Mouse (Mus musculus) kidney, embryonic 14.5 days (tissue): ENCODE results near the gene Clec4d. TPM values are rescaled to one million over a fixed set of nuclear protein-coding genes. Genes with fewer than 3 reads are reported as not detected.
"Not testable (repeated sequence)": the region's sequence is repeated elsewhere in the genome, so short reads cannot be mapped to it uniquely, and the experiment has no call there.

Experiments
- ATAC-seq: fragments of 200-750 bp; cut with Nextera tagmentation; 2 replicates; pipeline ENCODE4 v1.8.0; 2017; ENCODE audit warnings: moderate number of reproducible peaks, mild to moderate bottlenecking, moderate TSS enrichment, moderate library complexity; ENCODE audit not compliant: low FRiP score, low TSS enrichment
- H3K27ac ChIP-seq: fragments of 300-500 bp; sonication (generic); 2 replicates; pipeline ENCODE4 v1.5.1; 2014; ENCODE audit warnings: low read depth, mild to moderate bottlenecking, low read length, moderate library complexity, mixed read lengths
- H3K27me3 ChIP-seq: fragments of 300-500 bp; sonication (generic); 2 replicates; pipeline ENCODE4 v1.6.1; 2014; ENCODE audit warnings: mild to moderate bottlenecking, low read length; ENCODE audit not compliant: control insufficient read depth, insufficient read depth
- H3K36me3 ChIP-seq: fragments of 300-500 bp; sonication (generic); 2 replicates; pipeline ENCODE4 v1.6.1; 2014; ENCODE audit warnings: low read length, mixed read lengths; ENCODE audit not compliant: control insufficient read depth, insufficient read depth
- H3K4me1 ChIP-seq: fragments of 300-500 bp; sonication (generic); 2 replicates; pipeline ENCODE4 v1.6.1; 2014; ENCODE audit warnings: low read length, mixed read lengths; ENCODE audit not compliant: control insufficient read depth, insufficient read depth
- H3K4me2 ChIP-seq: fragments of 300-500 bp; sonication (generic); replicated peaks from 2 replicates; pipeline ENCODE4 v1.6.1; 2014; ENCODE audit warnings: low read depth, mild to moderate bottlenecking, low read length
- H3K4me3 ChIP-seq: fragments of 300-500 bp; sonication (generic); 2 replicates; pipeline ENCODE4 v1.5.1; 2014; ENCODE audit warnings: mild to moderate bottlenecking, low read length
- H3K9ac ChIP-seq: fragments of 300-500 bp; sonication (generic); 2 replicates; pipeline ENCODE4 v1.6.1; 2014; ENCODE audit warnings: low read depth, mild to moderate bottlenecking, low read length, moderate library complexity
- H3K9me3 ChIP-seq: fragments of 300-500 bp; sonication (generic); 2 replicates; pipeline ENCODE4 v1.6.1; 2016; ENCODE audit warnings: low read length; ENCODE audit not compliant: control insufficient read depth
- WGBS: fragments of 180-500 bp; shearing (Covaris S2); extraction: QIAGEN DNeasy Blood & Tissue Kit; methylation state at CpG from one replicate; pipeline ENCODE4 v1.1.7; 2014; 5-methylcytosine and 5-hydroxymethylcytosine counted together
- polyA plus RNA-seq: library from polyadenylated mRNA; unstranded; fragments of >200 nt; fragmentation: Nextera tagmentation; extraction: Ambion mirVana; gene quantifications from 2 replicates; pipeline ENCODE4 v1.2.1, GENCODE M21; 2014

The Clec4d gene
- polyA plus RNA-seq, 1 experiment from 2014 or later = not detected

DNA sequence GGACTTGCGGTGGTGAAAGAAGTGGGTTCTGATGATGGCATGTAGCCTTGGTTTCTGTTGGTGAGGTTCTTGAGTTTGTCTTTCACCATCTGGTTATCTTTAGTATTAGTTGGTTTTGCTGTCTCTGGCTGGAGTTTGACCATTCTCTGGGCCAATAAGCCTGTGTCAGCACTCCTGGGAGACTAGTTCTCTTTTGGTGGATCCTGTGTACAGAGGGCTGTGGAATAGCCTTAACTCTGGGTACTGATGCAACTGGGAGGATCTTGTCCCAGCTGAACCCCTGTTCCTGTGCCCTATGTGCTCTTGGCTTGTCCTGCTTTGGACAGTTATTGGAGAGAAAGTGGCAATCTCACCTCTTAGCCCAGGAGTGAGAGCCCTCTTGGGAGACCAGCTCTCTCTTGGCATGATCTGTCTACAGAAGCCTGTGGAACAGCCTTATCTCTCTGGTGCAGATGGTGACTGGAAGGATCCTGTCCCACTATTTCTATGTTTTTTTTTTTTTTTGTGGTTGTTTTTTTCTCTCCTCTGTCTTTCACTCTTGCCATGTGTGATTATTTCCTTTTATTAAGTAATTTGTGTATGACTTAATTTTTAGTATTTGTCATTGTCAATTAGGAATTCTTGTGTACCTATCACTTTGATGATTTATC, 31.0 kb downstream of the Clec4d start:
- no peaks in the 10 kb centered on the region for H3K36me3 ChIP-seq
- H3K4me1 ChIP-seq = no peaks in the 10 kb centered on the region
- H3K9me3 ChIP-seq = no peaks in the 10 kb centered on the region
- no peak overlapping the region for H3K27ac ChIP-seq
- H3K4me3 ChIP-seq = no peak overlapping the region
- no peak overlapping the region for H3K4me2 ChIP-seq
- no peak overlapping the region for H3K9ac ChIP-seq
- no peak for ATAC-seq
- WGBS = 94% methylated on average over 1 of the region's 1 CpGs
- no peaks in the 10 kb centered on the region for H3K27me3 ChIP-seq

DNA sequence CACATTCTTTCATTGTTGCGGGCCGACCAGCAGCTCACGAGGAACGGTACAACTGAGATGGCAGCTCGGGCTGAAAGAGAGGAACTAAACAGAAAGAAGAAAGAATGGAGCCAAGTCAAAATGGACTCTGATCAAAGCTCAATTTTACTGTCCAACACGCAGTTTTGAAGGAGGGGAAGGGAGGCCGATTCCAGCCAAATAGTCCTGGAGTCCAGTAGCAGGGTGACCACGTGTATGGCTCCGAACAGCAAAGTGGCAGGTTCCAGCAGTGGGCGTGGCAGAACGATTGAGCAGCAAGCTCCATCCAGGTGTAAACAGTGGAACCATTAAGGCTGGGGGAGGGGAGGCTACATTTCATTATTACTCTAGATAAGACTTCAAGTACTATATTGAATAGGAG, 31.6 kb downstream of the Clec4d start:
- not testable (repeated sequence) for H3K27me3 ChIP-seq, H3K4me3 ChIP-seq, H3K4me1 ChIP-seq, H3K36me3 ChIP-seq, H3K9ac ChIP-seq, ATAC-seq, H3K9me3 ChIP-seq, H3K27ac ChIP-seq, H3K4me2 ChIP-seq
- WGBS = 90% methylated on average over 11 of the region's 11 CpGs

DNA sequence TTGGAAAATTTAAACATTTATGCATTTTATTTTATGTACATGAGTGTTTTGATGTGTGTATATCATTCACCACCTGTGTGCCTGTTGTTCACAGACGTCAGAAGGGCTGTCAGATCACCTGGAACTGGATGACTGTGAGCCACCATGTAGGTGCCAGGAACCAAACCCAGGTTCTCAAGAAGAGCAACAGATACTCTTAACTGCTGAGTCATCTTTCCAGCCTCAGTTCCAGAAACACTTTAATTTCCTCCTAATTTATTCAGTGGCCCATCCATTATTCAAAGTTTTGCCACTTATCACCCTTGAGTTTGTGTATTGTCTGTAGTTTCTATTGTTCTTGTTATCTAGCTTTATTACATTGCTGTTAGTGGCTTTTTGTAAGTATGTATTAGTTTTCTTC, 34.8 kb downstream of the Clec4d start:
- H3K9me3 ChIP-seq = no peaks in the 10 kb centered on the region
- H3K4me2 ChIP-seq = no peak overlapping the region
- no peak overlapping the region for H3K9ac ChIP-seq
- no peaks in the 10 kb centered on the region for H3K27me3 ChIP-seq
- no peak for ATAC-seq
- 69% methylated on average over 1 of the region's 1 CpGs for WGBS
- H3K4me3 ChIP-seq = no peak overlapping the region
- H3K27ac ChIP-seq = no peak overlapping the region
- no peaks in the 10 kb centered on the region for H3K4me1 ChIP-seq
- no peaks in the 10 kb centered on the region for H3K36me3 ChIP-seq

DNA sequence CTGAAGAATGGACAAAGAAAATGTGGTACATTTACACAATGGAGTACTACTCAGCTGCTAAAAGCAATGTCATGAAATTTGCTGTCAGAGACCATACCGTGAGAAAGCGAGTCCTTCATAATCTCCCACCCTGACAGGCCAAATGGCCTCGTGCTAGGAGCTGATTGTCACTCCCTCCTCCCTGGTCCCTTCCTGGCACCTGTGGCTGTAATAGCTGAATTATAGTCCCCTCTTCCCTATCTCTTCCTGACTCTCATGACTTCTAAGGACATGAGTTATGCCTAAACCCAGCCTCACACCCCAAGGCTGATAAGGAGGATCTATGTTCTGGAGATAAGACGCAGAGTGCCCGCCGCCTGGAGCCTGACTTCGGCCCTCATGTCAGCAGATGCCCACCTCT, 44.4 kb downstream of the Clec4d start:
- not testable (repeated sequence) for H3K27me3 ChIP-seq, ATAC-seq, H3K9ac ChIP-seq, H3K4me2 ChIP-seq, H3K4me3 ChIP-seq, H3K4me1 ChIP-seq, H3K9me3 ChIP-seq, H3K27ac ChIP-seq, H3K36me3 ChIP-seq
- 88% methylated on average over 7 of the region's 7 CpGs for WGBS

DNA sequence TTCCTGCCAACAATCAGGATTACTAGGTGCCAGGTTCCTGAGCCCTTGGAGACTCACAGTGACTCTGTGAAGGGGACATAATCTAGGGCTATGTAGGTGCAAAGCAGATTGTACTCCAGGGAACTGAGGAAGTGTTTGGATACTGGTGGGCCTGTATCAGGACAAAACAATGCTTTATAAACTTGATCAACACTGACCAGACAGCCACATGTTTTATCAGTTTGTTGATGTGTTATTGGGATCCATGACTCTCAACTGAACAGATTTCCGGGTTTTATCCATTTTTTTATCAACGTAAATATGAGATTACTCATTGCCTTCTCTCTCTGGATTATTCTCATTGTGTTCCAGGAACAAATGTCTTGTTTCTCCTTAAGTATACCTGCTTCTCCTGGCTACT, 46.1 kb downstream of the Clec4d start, which contains the start of gene Vmn2r19:
Vmn2r19 (plus strand) TSS at position 301 of the 400 bp plus-strand sequence.
- H3K9me3 ChIP-seq = no peaks in the 10 kb centered on the region
- WGBS = 79% methylated on average over 2 of the region's 2 CpGs

More for the DNA sequence above, 46.1 kb downstream of the Clec4d start, which contains the start of gene Vmn2r19:
- Histone ChIP-seq H3K9ac (no peak within 1 kb of the TSS), H3K27me3 (no peaks in the 10 kb centered on the region), H3K4me1 (no peaks in the 10 kb centered on the region), H3K36me3 (no peaks in the 10 kb centered on the region), H3K4me2 (no peak within 1 kb of the TSS), H3K27ac (no peak within 1 kb of the TSS), H3K4me3 (no peak within 1 kb of the TSS)
- no peak for ATAC-seq

Other genes starting within 250 kb of the Clec4d start
- gene Clec4b1, start 212.1 kb upstream of the Clec4d start, polyA plus RNA-seq = 0.34 TPM in 1 of 2 replicates, not detected in the other
- 1.9 and 3.2 TPM in 2 replicates for gene Clec4a2, start 155.7 kb upstream of the Clec4d start, polyA plus RNA-seq
- gene Clec4b2, start 89.2 kb upstream of the Clec4d start, polyA plus RNA-seq = not detected in 2 replicates
- 2.0 and 2.2 TPM in 2 replicates for gene Clec4n, start 32.3 kb upstream of the Clec4d start, polyA plus RNA-seq
- gene Clec4e, start 27.8 kb downstream of the Clec4d start, polyA plus RNA-seq = 0.29 TPM in 1 of 2 replicates, not detected in the other
- gene Vmn2r19, start 46.2 kb downstream of the Clec4d start, polyA plus RNA-seq = not detected in 2 replicates
- not detected in 2 replicates for gene Vmn2r20, start 156.0 kb downstream of the Clec4d start, polyA plus RNA-seq